Mouse (Mus musculus): ENCODE results near the gene Odr4. TPM values are rescaled to one million over a fixed set of nuclear protein-coding genes. Genes with fewer than 3 reads are reported as not detected.

The Odr4 gene
- total and polyA plus RNA-seq, 3 experiments: 27.6 to 54.7 (median 34.0) TPM

- H3K9me3 ChIP-seq (replicated peaks; ENCODE audit: low read length): no peaks in the 10 kb centered on the region
- H3K79me2 ChIP-seq (replicated peaks; ENCODE audit: control insufficient read depth, extremely low read depth, insufficient read depth, poor library complexity, severe bottlenecking): no peaks in the 10 kb centered on the region
- H3K27me3 ChIP-seq (replicated peaks): no peaks in the 10 kb centered on the region
- H3K36me3 ChIP-seq (replicated peaks in 1 of 2; ENCODE audit: control insufficient read depth in 1 of 2, insufficient read depth in 1 of 2, low read length in 1 of 2): no peaks in the 10 kb centered on the region
- no peak overlapping the region for H3K27ac ChIP-seq (ENCODE audit: insufficient read depth, low read depth)
- no peak overlapping the region for H3K4me2 ChIP-seq (ENCODE audit: insufficient read depth, low read depth, poor library complexity, severe bottlenecking)
- dilution Hi-C loops (cut with MboI; ENCODE audit: extremely low pct_ligation_motif_present, extremely low pct_unique_long_range_greater_than_20kb, low sequenced_read_pairs) (no loop called here), in situ Hi-C loops (cut with MboI; ENCODE audit: low pct_ligation_motif_present, low pct_unique_long_range_greater_than_20kb, low sequenced_read_pairs) (no loop called here)
- TF ChIP-seq E2F4 (IDR thresholded peaks at IDR 0.05; ENCODE audit: insufficient replicate concordance, low read depth, low read length): no peak
- TF ChIP-seq RCOR1 (conservative IDR thresholded peaks at IDR 0.05; ENCODE audit: low read depth, low read length): no peak
- no peak for TF ChIP-seq KAT2A (IDR thresholded peaks at IDR 0.05; ENCODE audit: insufficient replicate concordance, low read length)
- TF ChIP-seq NRF1 (IDR thresholded peaks at IDR 0.05; ENCODE audit: low read depth, low read length): no peak
- TF ChIP-seq CTCF (conservative IDR thresholded peaks at IDR 0.05 in 1 of 2, IDR thresholded peaks at IDR 0.05 in 1 of 2; ENCODE audit: low read depth in 2 of 2, low read length in 2 of 2): no peak
- TF ChIP-seq ZMIZ1 (IDR thresholded peaks at IDR 0.05; ENCODE audit: low read depth, low read length): no peak
- no peak for TF ChIP-seq UBTF (IDR thresholded peaks at IDR 0.05; ENCODE audit: low read depth, low read length)
- TF ChIP-seq EP300 (IDR thresholded peaks at IDR 0.05; ENCODE audit: low read length): no peak
- TF ChIP-seq ZKSCAN1 (IDR thresholded peaks at IDR 0.05; ENCODE audit: borderline replicate concordance, low read depth, low read length): no peak
- no peak for TF ChIP-seq ELF1 (IDR thresholded peaks at IDR 0.05; ENCODE audit: low read depth, low read length)
- TF ChIP-seq POLR2A (IDR thresholded peaks at IDR 0.05; ENCODE audit: low read depth, low read length): no peak
- TF ChIP-seq SMC3 (IDR thresholded peaks at IDR 0.05; ENCODE audit: low read depth, low read length): no peak
- H3K9ac ChIP-seq (ENCODE audit: insufficient read depth, low read depth): no peak overlapping the region
- H3K4me1 ChIP-seq (ENCODE audit: control insufficient read depth in 1 of 2, insufficient read depth in 2 of 2): no peaks in the 10 kb centered on the region
- DNase-seq (ENCODE audit: extremely low read depth): no peak
- no peak overlapping the region for H3K4me3 ChIP-seq (replicated peaks in 1 of 3; ENCODE audit: low read depth in 2 of 3, low read length in 2 of 3, poor library complexity in 1 of 3)
Measured at GRCm38 (mm10) chr1:150335111-150335510, 57.8 kb downstream of the Odr4 start.

GRCm38 (mm10) chr1:150319205-150319604, 73.7 kb downstream of the Odr4 start, which contains the start of gene Pdc:
Gene Pdc (plus strand): TSS chr1:150319417.
- no peaks in the 10 kb centered on the region for H3K79me2 ChIP-seq (replicated peaks; ENCODE audit: control insufficient read depth, extremely low read depth, insufficient read depth, poor library complexity, severe bottlenecking)
- in situ Hi-C loops (cut with MboI; ENCODE audit: low pct_ligation_motif_present, low pct_unique_long_range_greater_than_20kb, low sequenced_read_pairs) (no loop called here), dilution Hi-C loops (cut with MboI; ENCODE audit: extremely low pct_ligation_motif_present, extremely low pct_unique_long_range_greater_than_20kb, low sequenced_read_pairs) (no loop called here)
- H3K9me3 ChIP-seq (replicated peaks; ENCODE audit: low read length): no peaks in the 10 kb centered on the region
- no peaks in the 10 kb centered on the region for H3K36me3 ChIP-seq (replicated peaks in 1 of 2; ENCODE audit: control insufficient read depth in 1 of 2, insufficient read depth in 1 of 2, low read length in 1 of 2)
- H3K27me3 ChIP-seq (replicated peaks): no peaks in the 10 kb centered on the region
- no peaks in the 10 kb centered on the region; a peak in 1 of 4 replicates for H3K4me1 ChIP-seq (ENCODE audit: control insufficient read depth in 1 of 2, insufficient read depth in 2 of 2)
- no peak within 1 kb of the TSS for H3K4me2 ChIP-seq (ENCODE audit: insufficient read depth, low read depth, poor library complexity, severe bottlenecking)
- H3K9ac ChIP-seq (ENCODE audit: insufficient read depth, low read depth): no peak within 1 kb of the TSS
- no peak for DNase-seq (ENCODE audit: extremely low read depth)
- H3K27ac ChIP-seq (ENCODE audit: insufficient read depth, low read depth): no peak within 1 kb of the TSS
- TF ChIP-seq KAT2A (IDR thresholded peaks at IDR 0.05; ENCODE audit: insufficient replicate concordance, low read length) (no peak), JUND (conservative IDR thresholded peaks at IDR 0.05; ENCODE audit: low read depth, low read length) (no peak), ZC3H11A (IDR thresholded peaks at IDR 0.05; ENCODE audit: low read depth, low read length) (no peak), CHD2 (IDR thresholded peaks at IDR 0.05; ENCODE audit: low read length) (no peak), ZNF384 (IDR thresholded peaks at IDR 0.05; ENCODE audit: low read depth, low read length) (no peak), NELFE (IDR thresholded peaks at IDR 0.05; ENCODE audit: low read depth, low read length) (no peak), ELF1 (IDR thresholded peaks at IDR 0.05; ENCODE audit: low read depth, low read length) (no peak), MXI1 (IDR thresholded peaks at IDR 0.05; ENCODE audit: low read depth, low read length) (no peak), ZKSCAN1 (IDR thresholded peaks at IDR 0.05; ENCODE audit: borderline replicate concordance, low read depth, low read length) (no peak)
- no peak within 1 kb of the TSS for H3K4me3 ChIP-seq (replicated peaks in 1 of 3; ENCODE audit: low read depth in 2 of 3, low read length in 2 of 3, poor library complexity in 1 of 3)

Other genes starting within 250 kb of the Odr4 start
- not detected in 2 replicates for gene Pdc, start 73.7 kb downstream of the Odr4 start, total RNA-seq (2012; rRNA removed)
- gene Pdc, start 73.7 kb downstream of the Odr4 start, total RNA-seq (2014; rRNA removed): not detected in 2 replicates
- gene Pdc, start 73.7 kb downstream of the Odr4 start, polyA plus RNA-seq (2012; ENCODE audit: insufficient read length, low read depth): not detected in 2 replicates
- 200 and 212 TPM in 2 replicates for gene Tpr, start 242 bp downstream of the Odr4 start, total RNA-seq (2012; rRNA removed)
- 129 and 135 TPM in 2 replicates for gene Tpr, start 242 bp downstream of the Odr4 start, total RNA-seq (2014; rRNA removed)
- gene Tpr, start 242 bp downstream of the Odr4 start, polyA plus RNA-seq (2012; ENCODE audit: insufficient read length, low read depth): 291 and 299 TPM in 2 replicates
- 0.08 and 0.17 TPM in 2 replicates for gene Prg4, start 73.1 kb upstream of the Odr4 start, total RNA-seq (2012; rRNA removed)
- not detected in 2 replicates for gene Prg4, start 73.1 kb upstream of the Odr4 start, total RNA-seq (2014; rRNA removed)
- gene Prg4, start 73.1 kb upstream of the Odr4 start, polyA plus RNA-seq (2012; ENCODE audit: insufficient read length, low read depth): 0.25 and 0.30 TPM in 2 replicates

All from CH12.LX (cell line).